Mouse (Mus musculus) G1E (cell line): ENCODE data around the gene Cdc42bpg.

Source experiments
- CTCF ChIP-seq: IDR thresholded peaks from 2 replicates; pipeline ENCODE4 v1.5.1; 2012; ENCODE audit warnings: low read depth, low read length, inconsistent platforms, mixed read lengths
- GATA1 ChIP-seq: IDR thresholded peaks from 2 replicates; pipeline ENCODE4 v1.6.1; 2012; ENCODE audit warnings: borderline replicate concordance, low read length, inconsistent platforms, mixed read lengths

GRCm38 (mm10) chr19:6338716-6339115 lies 32.5 kb downstream of the Cdc42bpg start:
- no peak for TF ChIP-seq GATA1
- no peak for TF ChIP-seq CTCF
